In the genomic region with DNA sequence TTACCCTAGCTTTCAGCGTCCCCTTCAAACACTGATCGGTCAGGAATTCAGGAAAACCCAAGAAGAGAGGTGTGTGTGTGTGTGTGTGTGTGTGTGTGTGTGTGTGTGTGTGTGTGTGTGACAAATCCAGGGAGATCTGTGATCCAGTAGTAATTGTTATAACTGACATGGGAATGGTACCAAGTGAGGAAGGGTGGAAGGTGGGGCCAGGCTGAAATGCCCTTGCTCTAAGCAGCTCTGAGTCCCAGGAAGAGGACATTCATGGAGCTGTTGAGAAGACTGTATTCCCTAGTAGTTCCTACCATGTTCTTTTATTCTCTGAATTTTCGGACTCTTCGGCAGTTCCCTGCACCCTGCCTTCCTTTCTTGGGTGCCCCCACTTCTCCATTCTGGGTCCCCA, we compare ENCODE assay signal across 8 mouse cellular contexts. TPM values are rescaled to one million over a fixed set of nuclear protein-coding genes. Genes with fewer than 3 reads are reported as not detected.
DNase-seq lines count a peak whose midpoint lies in the region; ATAC-seq and TF ChIP-seq lines count a peak whose summit lies in the region.
"Had no signal": no experiment of that assay in that cellular context is flagged by ENCODE, and none has a peak within 500 bp of the region (broad histone marks: within the 10 kb centered on the region; RNA-seq: fewer than 3 reads in every experiment).

No protein-coding gene starts in this region.

- TF ChIP-seq CTCF in spleen, adult 2 months (IDR thresholded peaks at IDR 0.05; ENCODE audit: extremely low read depth, insufficient read depth, insufficient read length, insufficient replicate concordance), result no peak

- DNase-seq in spleen, adult 2 months (ENCODE audit: low read depth in 1 of 2, low spot score in 2 of 2), result no peak
- DNase-seq in spleen, adult 12 weeks (ENCODE audit: low spot score), result no peak
- DNase-seq in adrenal gland, postnatal 14 days, result no peak
- DNase-seq in cerebellum, postnatal 4 days (ENCODE audit: low spot score in 2 of 2), result no peak
- DNase-seq: adrenal gland, adult 8-10 months had no signal

- ATAC-seq in forebrain, embryonic 16.5 days, result no peak
- ATAC-seq in liver, embryonic 12.5 days, result no peak
- ATAC-seq in stomach, embryonic 16.5 days (ENCODE audit: insufficient read depth, low FRiP score), result no peak

- H3K4me2 ChIP-seq in forebrain, embryonic 16.5 days (ENCODE audit: low read length), result peak overlapping the region; percentile 68
- H3K4me2 ChIP-seq in liver, embryonic 12.5 days, result peak overlapping the region; percentile 93
- peak overlapping the region; percentile 77 for H3K4me2 ChIP-seq in stomach, embryonic 16.5 days (ENCODE audit: low read depth, low read length)

- no peaks in the 10 kb centered on the region for H3K27me3 ChIP-seq in spleen, adult 2 months (ENCODE audit: control insufficient read depth, insufficient read depth, low read length)
- H3K27me3 ChIP-seq in forebrain, embryonic 16.5 days (replicated peaks; ENCODE audit: control insufficient read depth, insufficient read depth, low read length), result no peaks in the 10 kb centered on the region
- H3K27me3 ChIP-seq in liver, embryonic 12.5 days (replicated peaks), result peaks cover 12% of the 10 kb centered on the region; the same call in 1 of the 2 replicates
- H3K27me3 ChIP-seq in stomach, embryonic 16.5 days (ENCODE audit: control insufficient read depth, insufficient read depth, low read length), result no peaks in the 10 kb centered on the region

- peak overlapping the region; percentile 78 for H3K4me3 ChIP-seq in spleen, adult 2 months (ENCODE audit: extremely low read depth, insufficient read depth, insufficient read length)
- peak overlapping the region; percentile 76 for H3K4me3 ChIP-seq in forebrain, embryonic 16.5 days (replicated peaks; ENCODE audit: low read length)
- peak overlapping the region; percentile 81 for H3K4me3 ChIP-seq in liver, embryonic 12.5 days
- H3K4me3 ChIP-seq in stomach, embryonic 16.5 days (replicated peaks; ENCODE audit: low read length), result peak overlapping the region; percentile 64

- WGBS in spleen, adult 2 months, result 48% methylated on average over 4 of the region's 4 CpGs
- 94% methylated on average over 4 of the region's 4 CpGs for WGBS in forebrain, embryonic 16.5 days
- 74% methylated on average over 4 of the region's 4 CpGs for WGBS in liver, embryonic 12.5 days (ENCODE audit: insufficient replicate concordance)
- 68% methylated on average over 4 of the region's 4 CpGs for WGBS in stomach, embryonic 16.5 days

- no peaks in the 10 kb centered on the region for H3K36me3 ChIP-seq in spleen, adult 2 months (ENCODE audit: control insufficient read depth, insufficient read depth, low read length)
- H3K36me3 ChIP-seq in forebrain, embryonic 16.5 days (ENCODE audit: control insufficient read depth, insufficient read depth), result peaks cover 5% of the 10 kb centered on the region; the same call in 1 of the 2 replicates
- peaks cover 29% of the 10 kb centered on the region for H3K36me3 ChIP-seq in liver, embryonic 12.5 days
- H3K36me3 ChIP-seq in stomach, embryonic 16.5 days (ENCODE audit: control insufficient read depth, insufficient read depth, low read length), result peaks cover 10% of the 10 kb centered on the region; the same call in 1 of the 2 replicates

- no peak for TF ChIP-seq POLR2A in spleen, adult 2 months (IDR thresholded peaks at IDR 0.05; ENCODE audit: low read depth, low read length)

- H3K4me1 ChIP-seq in spleen, adult 2 months (ENCODE audit: control insufficient read depth, insufficient read depth, insufficient read length), result 0 out of 2 replicates have a peak, but pooled peaks cover 3% of the 10 kb centered on the region
- H3K4me1 ChIP-seq in forebrain, embryonic 16.5 days (replicated peaks; ENCODE audit: control insufficient read depth, insufficient read depth, low read length), result peaks cover 16% of the 10 kb centered on the region
- peaks cover 76% of the 10 kb centered on the region for H3K4me1 ChIP-seq in liver, embryonic 12.5 days
- H3K4me1 ChIP-seq in stomach, embryonic 16.5 days (ENCODE audit: control insufficient read depth, insufficient read depth, low read length), result peaks cover 22% of the 10 kb centered on the region; the same call in 1 of the 2 replicates

- 0 out of 2 replicates have a peak overlapping the region, but pooled peaks have one; percentile 13 for H3K27ac ChIP-seq in spleen, adult 2 months (ENCODE audit: insufficient read depth, low read length)
- H3K27ac ChIP-seq in forebrain, embryonic 16.5 days (ENCODE audit: low read length), result no peak overlapping the region
- peak overlapping the region; percentile 96 for H3K27ac ChIP-seq in liver, embryonic 12.5 days
- H3K27ac ChIP-seq in stomach, embryonic 16.5 days (ENCODE audit: low read length), result peak overlapping the region; percentile 86

- H3K9me3 ChIP-seq in forebrain, embryonic 16.5 days (ENCODE audit: control insufficient read depth, low read length), result no peaks in the 10 kb centered on the region
- H3K9me3 ChIP-seq in liver, embryonic 12.5 days (replicated peaks), result no peaks in the 10 kb centered on the region
- no peaks in the 10 kb centered on the region for H3K9me3 ChIP-seq in stomach, embryonic 16.5 days (replicated peaks; ENCODE audit: control insufficient read depth, low read length)

- H3K9ac ChIP-seq in forebrain, embryonic 16.5 days (replicated peaks; ENCODE audit: low read depth, low read length), result no peak overlapping the region
- peak overlapping the region; percentile 84 for H3K9ac ChIP-seq in liver, embryonic 12.5 days
- H3K9ac ChIP-seq in stomach, embryonic 16.5 days (ENCODE audit: low read length), result peak overlapping the region; percentile 85

RNA-seq across cellular contexts. Expression of a gene that starts 1.8 kb away (rescaled TPM):
- 9.3 and 13.3 TPM in 2 replicates for polyA plus RNA-seq in spleen, adult 2 months (2012; rRNA removed)
- polyA plus RNA-seq in forebrain, embryonic 16.5 days (2015; fragmentation: Nextera tagmentation; extraction: Ambion mirVana), result 9.2 and 11.1 TPM in 2 replicates
- 16.2 and 18.1 TPM in 2 replicates for polyA plus RNA-seq in liver, embryonic 12.5 days (2016; fragmentation: Nextera tagmentation; extraction: Ambion mirVana)
- 13.2 and 16.5 TPM in 2 replicates for polyA plus RNA-seq in stomach, embryonic 16.5 days (2015; fragmentation: Nextera tagmentation; extraction: Ambion mirVana)
- 20.5 and 63.5 TPM in 2 replicates for total RNA-seq in adrenal gland, postnatal 14 days (2021)

RNA-seq across cellular contexts. Expression of a gene that starts 8.0 kb away (rescaled TPM):
- 28.0 and 29.7 TPM in 2 replicates for polyA plus RNA-seq in spleen, adult 2 months (2012; rRNA removed)
- 1.4 and 1.7 TPM in 2 replicates for polyA plus RNA-seq in forebrain, embryonic 16.5 days (2015; fragmentation: Nextera tagmentation; extraction: Ambion mirVana)
- 12.5 and 13.2 TPM in 2 replicates for polyA plus RNA-seq in liver, embryonic 12.5 days (2016; fragmentation: Nextera tagmentation; extraction: Ambion mirVana)
- polyA plus RNA-seq in stomach, embryonic 16.5 days (2015; fragmentation: Nextera tagmentation; extraction: Ambion mirVana), result 41.2 and 46.4 TPM in 2 replicates
- 34.9 and 42.8 TPM in 2 replicates for total RNA-seq in adrenal gland, postnatal 14 days (2021)

RNA-seq across cellular contexts. Expression of a gene that starts 40.5 kb away (rescaled TPM):
- 11.0 and 12.2 TPM in 2 replicates for polyA plus RNA-seq in spleen, adult 2 months (2012; rRNA removed)
- 15.6 and 18.8 TPM in 2 replicates for polyA plus RNA-seq in forebrain, embryonic 16.5 days (2015; fragmentation: Nextera tagmentation; extraction: Ambion mirVana)
- 4.9 and 5.0 TPM in 2 replicates for polyA plus RNA-seq in liver, embryonic 12.5 days (2016; fragmentation: Nextera tagmentation; extraction: Ambion mirVana)
- polyA plus RNA-seq in stomach, embryonic 16.5 days (2015; fragmentation: Nextera tagmentation; extraction: Ambion mirVana), result 11.3 and 11.8 TPM in 2 replicates
- 23.1 and 23.9 TPM in 2 replicates for total RNA-seq in adrenal gland, postnatal 14 days (2021)

RNA-seq across cellular contexts. Expression of a gene that starts 42.7 kb away (rescaled TPM):
- 0.29 and 0.50 TPM in 2 replicates for polyA plus RNA-seq in spleen, adult 2 months (2012; rRNA removed)
- polyA plus RNA-seq in forebrain, embryonic 16.5 days (2015; fragmentation: Nextera tagmentation; extraction: Ambion mirVana), result 3.3 and 5.4 TPM in 2 replicates
- polyA plus RNA-seq in liver, embryonic 12.5 days (2016; fragmentation: Nextera tagmentation; extraction: Ambion mirVana), result 0.06 and 0.10 TPM in 2 replicates
- 0.47 and 0.90 TPM in 2 replicates for polyA plus RNA-seq in stomach, embryonic 16.5 days (2015; fragmentation: Nextera tagmentation; extraction: Ambion mirVana)
- total RNA-seq in adrenal gland, postnatal 14 days (2021), result 2.3 and 2.8 TPM in 2 replicates
